Mouse (Mus musculus) lung, embryonic 15.5 days (tissue): Measurements from ENCODE around the gene Thrap3. TPM values are rescaled to one million over a fixed set of nuclear protein-coding genes. Genes with fewer than 3 reads are reported as not detected.
"Not testable (repeated sequence)": the region's sequence is repeated elsewhere in the genome, so short reads cannot be mapped to it uniquely, and the experiment has no call there.

ENCODE experiments used
- ATAC-seq: fragments of 200-750 bp; cut with Nextera tagmentation; 2 replicates; pipeline ENCODE4 v1.8.0; 2017; ENCODE audit warnings: moderate number of reproducible peaks, borderline replicate concordance; ENCODE audit not compliant: low FRiP score, low TSS enrichment; ENCODE audit errors: extremely low read depth
- H3K27ac ChIP-seq: fragments of 300-500 bp; sonication (generic); 2 replicates; pipeline ENCODE4 v1.5.1; 2015; ENCODE audit warnings: moderate library complexity, mild to moderate bottlenecking, inconsistent platforms
- H3K27me3 ChIP-seq: fragments of 300-500 bp; sonication (generic); 2 replicates; pipeline ENCODE4 v1.6.1; 2015; ENCODE audit warnings: inconsistent platforms
- H3K36me3 ChIP-seq: fragments of 300-500 bp; sonication (generic); 2 replicates; pipeline ENCODE4 v1.6.1; 2015; ENCODE audit warnings: inconsistent platforms
- H3K4me1 ChIP-seq: fragments of 300-500 bp; sonication (generic); 2 replicates; pipeline ENCODE4 v1.6.1; 2015; ENCODE audit warnings: inconsistent platforms
- H3K4me2 ChIP-seq: fragments of 300-500 bp; sonication (generic); 2 replicates; pipeline ENCODE4 v1.6.1; 2015; ENCODE audit warnings: inconsistent platforms, mild to moderate bottlenecking, moderate library complexity
- H3K4me3 ChIP-seq: fragments of 300-500 bp; sonication (generic); 2 replicates; pipeline ENCODE4 v1.5.1; 2015; ENCODE audit warnings: mild to moderate bottlenecking, inconsistent platforms
- H3K9ac ChIP-seq: fragments of 300-500 bp; sonication (generic); 2 replicates; pipeline ENCODE4 v1.6.1; 2015; ENCODE audit warnings: inconsistent platforms
- H3K9me3 ChIP-seq: fragments of 300-500 bp; sonication (generic); 2 replicates; pipeline ENCODE4 v1.6.1; 2016; ENCODE audit warnings: inconsistent platforms
- WGBS: fragments of 180-500 bp; shearing (Covaris S2); methylation state at CpG from one replicate; pipeline ENCODE4 v1.1.7; 2015; 5-methylcytosine and 5-hydroxymethylcytosine counted together
- polyA plus RNA-seq: library from polyadenylated mRNA; unstranded; fragments of >200 nt; fragmentation: Nextera tagmentation; extraction: Ambion mirVana; gene quantifications from 2 replicates; pipeline ENCODE4 v1.2.1, GENCODE M21; 2015

Gene Thrap3
- polyA plus RNA-seq, 1 experiment from 2014 or later = 228 TPM

GRCm38 (mm10) chr4:126235191-126235590 lies 32.6 kb upstream of the Thrap3 start:
- WGBS = 82% methylated on average over 10 of the region's 10 CpGs
- Histone ChIP-seq H3K27ac (no peak overlapping the region), H3K36me3 (peaks cover 96% of the 10 kb centered on the region), H3K9ac (no peak overlapping the region), H3K4me2 (no peak overlapping the region), H3K9me3 (no peaks in the 10 kb centered on the region), H3K4me3 (no peak overlapping the region), H3K4me1 (0 out of 2 replicates have a peak, but pooled peaks cover 3% of the 10 kb centered on the region), H3K27me3 (no peaks in the 10 kb centered on the region)
- ATAC-seq = no peak

GRCm38 (mm10) chr4:126234496-126235175 lies 32.1 kb upstream of the Thrap3 start:
- no peak overlapping the region for H3K4me3 ChIP-seq
- no peak overlapping the region for H3K4me2 ChIP-seq
- no peak overlapping the region for H3K27ac ChIP-seq
- H3K27me3 ChIP-seq = no peaks in the 10 kb centered on the region
- H3K9me3 ChIP-seq = no peaks in the 10 kb centered on the region
- 81% methylated on average over 18 of the region's 18 CpGs for WGBS
- no peak for ATAC-seq
- H3K36me3 ChIP-seq = peaks cover 91% of the 10 kb centered on the region
- no peak overlapping the region for H3K9ac ChIP-seq
- H3K4me1 ChIP-seq = 0 out of 2 replicates have a peak, but pooled peaks cover 3% of the 10 kb centered on the region

- Histone ChIP-seq H3K9ac (no peak overlapping the region), H3K36me3 (peaks cover 82% of the 10 kb centered on the region), H3K27me3 (no peaks in the 10 kb centered on the region), H3K27ac (no peak overlapping the region), H3K4me1 (0 out of 2 replicates have a peak, but pooled peaks cover 3% of the 10 kb centered on the region), H3K4me3 (no peak overlapping the region), H3K9me3 (no peaks in the 10 kb centered on the region), H3K4me2 (no peak overlapping the region)
- 91% methylated on average over 29 of the region's 29 CpGs for WGBS
- ATAC-seq = no peak
Measured at GRCm38 (mm10) chr4:126233676-126234308, 31.2 kb upstream of the Thrap3 start.

GRCm38 (mm10) chr4:126229900-126230299 lies 27.3 kb upstream of the Thrap3 start:
- Histone ChIP-seq H3K9ac (no peak overlapping the region), H3K4me3 (no peak overlapping the region), H3K4me2 (no peak overlapping the region), H3K36me3 (peaks cover 46% of the 10 kb centered on the region), H3K27ac (no peak overlapping the region), H3K9me3 (no peaks in the 10 kb centered on the region), H3K27me3 (no peaks in the 10 kb centered on the region), H3K4me1 (0 out of 2 replicates have a peak, but pooled peaks cover 3% of the 10 kb centered on the region)
- 64% methylated on average over 7 of the region's 7 CpGs for WGBS
- no peak for ATAC-seq

- H3K9ac ChIP-seq = no peak overlapping the region
Measured at GRCm38 (mm10) chr4:126228144-126228543, 25.6 kb upstream of the Thrap3 start.

GRCm38 (mm10) chr4:126227077-126227761 lies 24.7 kb upstream of the Thrap3 start:
- Histone ChIP-seq H3K9me3 (no peaks in the 10 kb centered on the region), H3K36me3 (peaks cover 20% of the 10 kb centered on the region), H3K27ac (peak overlapping the region; percentile 64), H3K4me3 (peak overlapping the region; percentile 27), H3K4me2 (peak overlapping the region; percentile 59), H3K4me1 (0 out of 2 replicates have a peak, but pooled peaks cover 3% of the 10 kb centered on the region), H3K9ac (0 out of 2 replicates have a peak overlapping the region, but pooled peaks have one; percentile 8), H3K27me3 (no peaks in the 10 kb centered on the region)
- ATAC-seq = peak; percentile 82
- WGBS = 6% methylated on average over 18 of the region's 18 CpGs

More at GRCm38 (mm10) chr4:126228144-126228543, 25.6 kb upstream of the Thrap3 start:
- Histone ChIP-seq H3K9me3 (no peaks in the 10 kb centered on the region), H3K4me1 (0 out of 2 replicates have a peak, but pooled peaks cover 3% of the 10 kb centered on the region), H3K4me2 (no peak overlapping the region), H3K27ac (no peak overlapping the region), H3K4me3 (no peak overlapping the region), H3K27me3 (no peaks in the 10 kb centered on the region), H3K36me3 (peaks cover 29% of the 10 kb centered on the region)
- ATAC-seq = no peak
- WGBS = 21% methylated on average over 5 of the region's 5 CpGs

GRCm38 (mm10) chr4:126226640-126227039 lies 24.1 kb upstream of the Thrap3 start:
- no peak overlapping the region for H3K4me3 ChIP-seq
- H3K4me1 ChIP-seq = 0 out of 2 replicates have a peak, but pooled peaks cover 3% of the 10 kb centered on the region
- 52% methylated on average over 12 of the region's 12 CpGs for WGBS
- H3K27me3 ChIP-seq = no peaks in the 10 kb centered on the region
- H3K9ac ChIP-seq = no peak overlapping the region
- ATAC-seq = no peak
- peaks cover 14% of the 10 kb centered on the region for H3K36me3 ChIP-seq
- H3K4me2 ChIP-seq = peak overlapping the region; percentile 59
- H3K9me3 ChIP-seq = no peaks in the 10 kb centered on the region
- no peak overlapping the region for H3K27ac ChIP-seq

- Histone ChIP-seq H3K36me3 (no peaks in the 10 kb centered on the region), H3K4me2 (no peak overlapping the region), H3K4me3 (no peak overlapping the region), H3K27ac (no peak overlapping the region), H3K4me1 (no peaks in the 10 kb centered on the region), H3K9me3 (no peaks in the 10 kb centered on the region), H3K27me3 (no peaks in the 10 kb centered on the region), H3K9ac (no peak overlapping the region)
- WGBS = 81% methylated on average over 11 of the region's 11 CpGs
- ATAC-seq = no peak
Measured at GRCm38 (mm10) chr4:126222631-126223030, 20.1 kb upstream of the Thrap3 start.

GRCm38 (mm10) chr4:126220045-126220444 lies 17.5 kb upstream of the Thrap3 start:
- Histone ChIP-seq H3K27me3 (no peaks in the 10 kb centered on the region), H3K27ac (no peak overlapping the region), H3K4me3 (no peak overlapping the region), H3K9me3 (no peaks in the 10 kb centered on the region), H3K36me3 (no peaks in the 10 kb centered on the region), H3K4me1 (no peaks in the 10 kb centered on the region), H3K4me2 (no peak overlapping the region), H3K9ac (no peak overlapping the region)
- WGBS = 89% methylated on average over 10 of the region's 10 CpGs
- ATAC-seq = no peak

GRCm38 (mm10) chr4:126219540-126219939 lies 17.0 kb upstream of the Thrap3 start:
- WGBS = 71% methylated on average over 3 of the region's 3 CpGs
- not testable (repeated sequence) for ATAC-seq

GRCm38 (mm10) chr4:126217771-126218170 lies 15.2 kb upstream of the Thrap3 start:
- H3K27ac ChIP-seq = no peak overlapping the region
- no peaks in the 10 kb centered on the region for H3K9me3 ChIP-seq
- H3K4me1 ChIP-seq = no peaks in the 10 kb centered on the region
- no peaks in the 10 kb centered on the region for H3K27me3 ChIP-seq
- ATAC-seq = no peak; the same call in 1 of the 2 replicates
- no peaks in the 10 kb centered on the region for H3K36me3 ChIP-seq
- H3K4me2 ChIP-seq = no peak overlapping the region
- WGBS = 62% methylated on average over 6 of the region's 6 CpGs
- no peak overlapping the region for H3K9ac ChIP-seq
- H3K4me3 ChIP-seq = no peak overlapping the region

More at GRCm38 (mm10) chr4:126219540-126219939, 17.0 kb upstream of the Thrap3 start:
- H3K9ac ChIP-seq, H3K27ac ChIP-seq, H3K4me3 ChIP-seq, H3K4me1 ChIP-seq, H3K27me3 ChIP-seq, H3K4me2 ChIP-seq, H3K36me3 ChIP-seq, H3K9me3 ChIP-seq: not testable (repeated sequence)
